Mouse (Mus musculus) T-helper 1 cell (primary cell): ENCODE data around the gene Oas1d.

Experiments used
- in situ Hi-C: fragments of 300-600 bp; cut with MboI, MseI; formaldehyde crosslinking; loops from one replicate; pipeline ENCODE4 v1.15.1; 2025; ENCODE audit warnings: high pct_unique_total_duplicates

Oas1d gene

GRCm38 (mm10) chr5:120968799-120969198, 54.5 kb downstream of the Oas1d start:
- in situ Hi-C loops = no loop called here

GRCm38 (mm10) chr5:120969703-120970102, 55.4 kb downstream of the Oas1d start:
- in situ Hi-C loops = no loop called here
